Mouse (Mus musculus) liver, embryonic 14.5 days (tissue): ENCODE results near the gene Trub2.

Experiments
- CTCF ChIP-seq: IDR thresholded peaks from 2 replicates; pipeline ENCODE4 v1.5.1; 2016; ENCODE audit warnings: antibody characterized with exemption, low read depth, control low read depth
- EP300 ChIP-seq: IDR thresholded peaks from 2 replicates; pipeline ENCODE4 v1.6.1; 2016; ENCODE audit warnings: antibody characterized with exemption, low read depth

DNA sequence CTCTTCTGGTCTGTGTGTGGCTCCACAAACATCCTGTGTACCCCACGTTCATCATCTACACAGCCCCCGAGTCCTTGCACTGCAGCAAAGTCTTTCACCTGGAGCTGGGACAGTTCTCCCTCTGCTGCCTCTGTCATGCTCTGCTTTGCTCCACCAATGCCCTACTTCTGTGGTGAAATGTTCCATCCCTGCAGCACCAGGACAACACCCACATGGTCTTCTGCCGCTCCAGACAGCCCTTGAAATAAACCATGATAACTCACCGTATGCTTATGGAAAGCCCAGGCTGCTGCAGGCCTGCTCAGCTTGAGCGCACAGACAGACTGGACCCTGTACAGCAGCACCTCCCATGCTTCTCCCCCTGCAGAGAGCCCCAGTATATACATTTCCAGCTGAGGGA, 74.2 kb downstream of the Trub2 start:
- TF ChIP-seq CTCF = no peak
- TF ChIP-seq EP300 = no peak
